In the genomic region with DNA sequence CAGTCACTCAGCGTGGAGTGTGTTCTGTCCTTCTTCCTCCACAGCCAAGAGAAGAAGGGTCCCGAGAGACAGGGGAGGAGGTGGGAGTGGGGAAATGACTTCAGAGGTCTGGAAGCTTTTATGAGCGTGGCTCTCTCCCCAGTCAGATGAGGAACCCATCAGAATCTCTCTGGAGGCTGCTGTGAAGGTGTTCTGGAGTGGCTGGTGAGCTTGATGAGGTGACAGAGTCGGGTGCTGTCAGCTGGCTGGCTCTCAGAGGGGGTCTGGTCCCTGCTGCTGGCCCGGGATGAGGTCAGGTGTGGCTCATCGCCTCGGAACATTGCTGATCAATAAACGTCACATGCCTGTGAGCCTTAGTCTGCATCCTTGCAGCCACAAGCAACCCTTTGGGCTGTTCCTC, we compare ENCODE assay signal across 15 mouse cellular contexts.
"Had no signal": no experiment of that assay in that cellular context is flagged by ENCODE, and none has a peak within 500 bp of the region (broad histone marks: within the 10 kb centered on the region; RNA-seq: fewer than 3 reads in every experiment).

No protein-coding gene starts in this region.

- H3K36me3 ChIP-seq: liver, embryonic 15.5 days; midbrain, embryonic 13.5 days had no signal

- H3K27me3 ChIP-seq: liver, embryonic 15.5 days; midbrain, embryonic 13.5 days had no signal

- H3K9ac ChIP-seq: liver, embryonic 15.5 days; midbrain, embryonic 13.5 days had no signal

- DNase-seq: kidney, adult 8-10 months; kidney, postnatal 4 days; left cerebral cortex, postnatal 4 days; lung, adult 2 months; lung, postnatal 36 days; right cerebral cortex, adult 18-20 months; right cerebral cortex, postnatal 25 days; thymus, adult 18-20 months; thymus, postnatal 14 days had no signal

- H3K4me2 ChIP-seq: liver, embryonic 11.5 days; liver, embryonic 15.5 days; midbrain, embryonic 13.5 days had no signal

- H3K4me3 ChIP-seq: layer of hippocampus, adult 2 months; liver, embryonic 15.5 days; midbrain, embryonic 13.5 days had no signal

- H3K9me3 ChIP-seq: liver, embryonic 15.5 days; midbrain, embryonic 13.5 days had no signal

- H3K27ac ChIP-seq: kidney, postnatal 0 days; layer of hippocampus, adult 2 months; liver, embryonic 15.5 days; midbrain, embryonic 13.5 days had no signal

- ATAC-seq: lung, postnatal 0 days; midbrain, embryonic 13.5 days had no signal

- H3K4me1 ChIP-seq: liver, embryonic 15.5 days; midbrain, embryonic 13.5 days had no signal
